Mouse (Mus musculus) gastrocnemius, adult 8-10 months (tissue): ENCODE data around the gene Olfr1532-ps1. TPM values are rescaled to one million over a fixed set of nuclear protein-coding genes. Genes with fewer than 3 reads are reported as not detected.
"Not testable (repeated sequence)": the region's sequence is repeated elsewhere in the genome, so short reads cannot be mapped to it uniquely, and the experiment has no call there.

Experiments
- DNase-seq, 2 experiments: peaks; one replicate each; pipeline ENCODE4 v3.0.0; 2022; ENCODE audit warnings: low spot score in 2 of 2
- total RNA-seq, 4 experiments: library from RNA; stranded (reverse); gene quantifications; 2 replicates each; pipeline ENCODE4 v1.2.4; 2022

Gene Olfr1532-ps1
- total RNA-seq: not detected

- DNase-seq: no peak
Measured at GRCm38 (mm10) chr7:106907676-106908075, at the start of gene Olfr1532-ps1. Gene Olfr1532-ps1, plus strand, starts transcription at chr7:106908001.

GRCm38 (mm10) chr7:106862885-106863284 lies 44.9 kb upstream of the Olfr1532-ps1 start, which contains the start of gene Olfr704:
Gene Olfr704, plus strand, starts transcription at chr7:106863185.
- no peak for DNase-seq

DNA sequence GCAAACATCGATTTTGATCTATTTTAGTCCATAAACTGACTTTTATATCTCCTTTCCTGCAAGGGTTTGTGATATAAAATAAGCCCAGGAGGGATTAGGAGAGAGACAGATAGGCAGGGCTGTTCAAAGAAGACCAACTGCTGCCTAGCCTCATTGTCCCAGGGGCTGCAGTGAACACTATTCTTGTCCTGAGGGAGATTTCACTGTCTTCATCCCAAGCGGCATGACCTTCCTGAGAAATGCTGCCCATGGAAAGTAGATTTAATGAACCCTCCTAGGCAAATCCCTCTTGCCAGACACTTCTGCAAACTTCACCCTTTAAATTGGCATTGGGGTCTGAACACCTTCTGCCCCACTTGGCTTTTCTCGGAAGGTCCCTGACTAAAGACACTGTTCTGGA lies 31.0 kb upstream of the Olfr1532-ps1 start, which contains the start of gene Olfr705:
Gene Olfr705 (minus strand): TSS at position 101 of the 400 bp plus-strand sequence.
- DNase-seq: no peak

DNA sequence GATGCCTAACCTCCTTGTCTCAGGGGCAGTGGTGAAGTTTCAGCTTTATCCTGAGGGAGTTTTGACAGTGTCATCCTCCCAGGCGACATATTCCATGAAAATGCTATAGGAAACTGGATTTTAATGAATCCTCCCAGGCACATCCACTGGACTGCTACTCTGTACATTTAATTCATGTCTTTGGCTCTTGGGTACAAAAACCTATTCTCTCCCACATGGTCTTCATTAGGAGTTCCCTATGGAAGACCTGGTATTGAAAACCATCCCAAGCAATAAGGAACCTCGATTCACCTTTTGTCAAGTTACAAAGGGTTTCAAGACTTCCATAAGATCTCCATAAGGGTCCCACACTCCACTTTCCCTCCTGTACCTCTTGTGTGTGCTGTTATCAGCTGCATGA lies 19.7 kb upstream of the Olfr1532-ps1 start, which contains the start of gene Olfr706:
Gene Olfr706 (minus strand): TSS at position 101 of the 400 bp plus-strand sequence.
- DNase-seq: no peak

- not testable (repeated sequence) for DNase-seq
Measured at GRCm38 (mm10) chr7:106901141-106901540, 6.7 kb upstream of the Olfr1532-ps1 start, which contains the start of gene Olfr707. Gene Olfr707, minus strand, starts transcription at chr7:106901241.

GRCm38 (mm10) chr7:106920961-106921360 lies 13.2 kb downstream of the Olfr1532-ps1 start:
- DNase-seq: not testable (repeated sequence)

DNA sequence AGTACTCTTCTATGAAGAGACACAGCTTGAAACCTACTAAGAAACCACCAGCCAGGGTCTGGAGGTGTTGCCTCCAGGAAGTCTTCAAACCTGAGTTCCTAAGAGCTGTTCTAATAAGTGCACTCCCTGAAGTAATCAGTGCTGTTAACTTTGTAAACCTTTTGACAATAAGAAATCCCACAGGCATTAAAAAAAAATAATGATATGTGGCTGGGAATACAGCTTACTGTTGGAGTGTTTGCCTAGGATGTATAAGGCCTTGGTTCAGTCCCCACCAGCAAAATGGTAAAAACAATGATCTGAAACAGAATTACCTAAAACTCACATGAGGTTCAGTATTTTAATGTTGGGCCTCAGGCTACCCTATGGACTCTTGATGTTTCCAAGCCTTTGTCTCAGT lies 24.3 kb downstream of the Olfr1532-ps1 start, which contains the start of gene Olfr709-ps1:
Gene Olfr709-ps1 (minus strand): TSS at position 101 of the 400 bp plus-strand sequence.
- DNase-seq: no peak

DNA sequence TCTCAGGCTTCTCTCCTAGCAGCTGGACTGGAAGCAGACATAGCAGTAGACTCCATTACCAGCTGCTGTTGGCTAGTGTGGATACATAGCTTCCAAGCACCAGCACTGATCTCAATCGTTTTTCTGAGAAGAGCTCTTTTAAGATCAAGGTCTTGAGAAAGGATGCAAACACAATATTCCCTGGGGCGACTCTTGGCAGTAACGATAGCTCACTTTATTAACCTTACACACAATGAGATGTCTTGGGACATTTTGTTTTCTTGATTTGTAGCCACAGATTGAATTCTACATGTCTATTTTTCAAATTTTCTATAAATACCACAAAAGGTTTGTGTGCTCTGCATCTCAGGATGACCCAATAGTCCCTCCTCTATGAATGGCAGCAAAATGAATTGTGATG lies 40.4 kb downstream of the Olfr1532-ps1 start, which contains the start of gene Olfr710:
Gene Olfr710 (minus strand): TSS at position 101 of the 400 bp plus-strand sequence.
- DNase-seq: no peak

DNA sequence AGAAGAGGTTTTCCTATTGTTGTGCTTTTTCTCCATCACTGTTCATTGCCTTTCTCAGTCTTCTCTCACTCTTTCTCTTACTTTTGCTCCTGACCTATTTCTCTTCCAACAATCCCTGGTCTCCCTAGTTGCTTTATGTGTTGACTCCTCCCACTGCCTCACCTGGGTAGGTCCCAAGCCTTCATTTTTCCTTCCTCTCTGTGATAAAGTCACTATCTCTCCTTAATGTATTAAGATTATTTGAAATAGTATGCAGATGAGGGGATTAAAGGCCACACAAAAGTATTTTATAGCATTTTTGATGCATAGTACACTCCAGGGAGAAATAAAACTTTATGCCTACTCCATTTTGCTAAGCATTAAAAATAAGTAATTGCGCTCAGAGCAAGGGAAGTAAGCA lies 56.0 kb downstream of the Olfr1532-ps1 start, which contains the start of gene Olfr6:
Gene Olfr6 (minus strand): TSS at position 101 of the 400 bp plus-strand sequence.
- no peak for DNase-seq

Other genes starting within 250 kb of the Olfr1532-ps1 start
- gene Olfr693, start 227.4 kb upstream of the Olfr1532-ps1 start, total RNA-seq: not detected
- gene Olfr694, start 216.2 kb upstream of the Olfr1532-ps1 start, total RNA-seq: not detected
- gene Olfr695, start 191.6 kb upstream of the Olfr1532-ps1 start, total RNA-seq: not detected
- not detected for gene Olfr697, start 165.6 kb upstream of the Olfr1532-ps1 start, total RNA-seq
- gene Olfr698, start 152.6 kb upstream of the Olfr1532-ps1 start, total RNA-seq: not detected
- gene Olfr699, start 114.8 kb upstream of the Olfr1532-ps1 start, total RNA-seq: not detected
- gene Olfr700, start 99.2 kb upstream of the Olfr1532-ps1 start, total RNA-seq: not detected
- gene Olfr701, start 93.9 kb upstream of the Olfr1532-ps1 start, total RNA-seq: not detected
- gene Olfr702, start 74.1 kb upstream of the Olfr1532-ps1 start, total RNA-seq: not detected
- gene Olfr703, start 64.6 kb upstream of the Olfr1532-ps1 start, total RNA-seq: not detected
- gene Olfr704, start 44.8 kb upstream of the Olfr1532-ps1 start, total RNA-seq: not detected
- not detected for gene Olfr705, start 31.1 kb upstream of the Olfr1532-ps1 start, total RNA-seq
- gene Olfr706, start 19.8 kb upstream of the Olfr1532-ps1 start, total RNA-seq: not detected
- gene Olfr707, start 6.8 kb upstream of the Olfr1532-ps1 start, total RNA-seq: not detected
- gene Olfr709-ps1, start 24.2 kb downstream of the Olfr1532-ps1 start, total RNA-seq: not detected
- gene Olfr710, start 40.3 kb downstream of the Olfr1532-ps1 start, total RNA-seq: not detected
- not detected for gene Olfr6, start 55.9 kb downstream of the Olfr1532-ps1 start, total RNA-seq
- gene Olfr711, start 67.5 kb downstream of the Olfr1532-ps1 start, total RNA-seq: not detected
- gene Olfr2, start 98.1 kb downstream of the Olfr1532-ps1 start, total RNA-seq: not detected
- gene Olfr713, start 123.2 kb downstream of the Olfr1532-ps1 start, total RNA-seq: not detected
- gene Olfr714, start 163.0 kb downstream of the Olfr1532-ps1 start, total RNA-seq: not detected
- not detected for gene Olfr17, start 185.2 kb downstream of the Olfr1532-ps1 start, total RNA-seq
- gene Olfr715b, start 202.4 kb downstream of the Olfr1532-ps1 start, total RNA-seq: not detected
- not detected for gene Olfr715, start 223.1 kb downstream of the Olfr1532-ps1 start, total RNA-seq
- not detected for gene Olfr716, start 230.3 kb downstream of the Olfr1532-ps1 start, total RNA-seq